Mouse (Mus musculus): ENCODE measurements at regions not wholly inside any gene's neighbourhood (a gene's known extent, or its start where the extent isn't known, plus 50 kb on each side); places are given as distances from the start of the nearest gene placed in this dataset.

GRCm38 (mm10) chr7:123068241-123068640 is 55.4 kb upstream of the Tnrc6a start:
- no peak overlapping the region for H3K9ac ChIP-seq (ENCODE audit: control insufficient read depth, low read depth, low read length, poor library complexity, severe bottlenecking)
- H3K79me2 ChIP-seq (ENCODE audit: control insufficient read depth, insufficient read depth, low read length, poor library complexity), result no peaks in the 10 kb centered on the region
- no peak overlapping the region for H3K4me3 ChIP-seq (ENCODE audit: control insufficient read depth in 1 of 2, insufficient read depth in 1 of 2, low read depth in 2 of 2, low read length in 2 of 2)
- H3K36me3 ChIP-seq (ENCODE audit: control insufficient read depth in 1 of 2, insufficient read depth in 2 of 2, low read length in 2 of 2), result no peaks in the 10 kb centered on the region
- TF ChIP-seq ZNF384 (IDR thresholded peaks at IDR 0.05; ENCODE audit: low read depth, low read length) (no peak), GATA1 (IDR thresholded peaks at IDR 0.05; ENCODE audit: low read depth, low read length) (0 out of 2 replicates have a peak, but pooled peaks have one; percentile 22)
- no peaks in the 10 kb centered on the region for H3K27me3 ChIP-seq (ENCODE audit: control insufficient read depth in 1 of 2, insufficient read depth in 2 of 2, low read length in 2 of 2)
- no peak overlapping the region for H3K27ac ChIP-seq (ENCODE audit: control insufficient read depth, low read depth, low read length)
- peak; percentile 21 for DNase-seq (ENCODE audit: low read depth, low spot score)
- H3K4me1 ChIP-seq (ENCODE audit: control insufficient read depth in 1 of 2, insufficient read depth in 2 of 2, low read length in 2 of 2), result peaks cover 0 to 8% of the 10 kb centered on the region in 2 experiments; a peak in 2 of 4 replicates
- no peaks in the 10 kb centered on the region for H3K9me3 ChIP-seq (replicated peaks; ENCODE audit: insufficient read depth, low read length)

GRCm38 (mm10) chr7:123068715-123069273 is 54.9 kb upstream of the Tnrc6a start:
- Histone ChIP-seq H3K79me2 (ENCODE audit: control insufficient read depth, insufficient read depth, low read length, poor library complexity) (no peaks in the 10 kb centered on the region), H3K36me3 (ENCODE audit: control insufficient read depth in 1 of 2, insufficient read depth in 2 of 2, low read length in 2 of 2) (no peaks in the 10 kb centered on the region), H3K27me3 (ENCODE audit: control insufficient read depth in 1 of 2, insufficient read depth in 2 of 2, low read length in 2 of 2) (no peaks in the 10 kb centered on the region), H3K4me1 (ENCODE audit: control insufficient read depth in 1 of 2, insufficient read depth in 2 of 2, low read length in 2 of 2) (peaks cover 0 to 8% of the 10 kb centered on the region in 2 experiments; a peak in 2 of 4 replicates), H3K9me3 (replicated peaks; ENCODE audit: insufficient read depth, low read length) (no peaks in the 10 kb centered on the region), H3K27ac (ENCODE audit: control insufficient read depth, low read depth, low read length) (no peak overlapping the region), H3K4me3 (ENCODE audit: control insufficient read depth in 1 of 2, insufficient read depth in 1 of 2, low read depth in 2 of 2, low read length in 2 of 2) (no peak overlapping the region), H3K9ac (ENCODE audit: control insufficient read depth, low read depth, low read length, poor library complexity, severe bottlenecking) (no peak overlapping the region)
- TF ChIP-seq EP300 (IDR thresholded peaks at IDR 0.05; ENCODE audit: low read depth in 1 of 2, low read length in 2 of 2) (no peak), JUND (IDR thresholded peaks at IDR 0.05; ENCODE audit: low read depth, low read length) (no peak), SIN3A (IDR thresholded peaks at IDR 0.05; ENCODE audit: low read length) (no peak), ZKSCAN1 (IDR thresholded peaks at IDR 0.05; ENCODE audit: low read depth, low read length) (no peak), E2F4 (IDR thresholded peaks at IDR 0.05; ENCODE audit: borderline replicate concordance, low read depth, low read length) (no peak), MYC (IDR thresholded peaks at IDR 0.05; ENCODE audit: low read depth, low read length) (no peak), SMC3 (IDR thresholded peaks at IDR 0.05; ENCODE audit: low read depth, low read length) (no peak), MAZ (IDR thresholded peaks at IDR 0.05; ENCODE audit: low read depth, low read length) (no peak), BHLHE40 (IDR thresholded peaks at IDR 0.05; ENCODE audit: borderline replicate concordance, low read depth, low read length) (no peak)
- peak; percentile 47 for DNase-seq (ENCODE audit: low read depth, low spot score)

GRCm38 (mm10) chr7:123069280-123069679 is 54.4 kb upstream of the Tnrc6a start:
- Histone ChIP-seq H3K4me3 (ENCODE audit: control insufficient read depth in 1 of 2, insufficient read depth in 1 of 2, low read depth in 2 of 2, low read length in 2 of 2) (no peak overlapping the region), H3K27ac (ENCODE audit: control insufficient read depth, low read depth, low read length) (no peak overlapping the region), H3K9ac (ENCODE audit: control insufficient read depth, low read depth, low read length, poor library complexity, severe bottlenecking) (no peak overlapping the region), H3K36me3 (ENCODE audit: control insufficient read depth in 1 of 2, insufficient read depth in 2 of 2, low read length in 2 of 2) (no peaks in the 10 kb centered on the region), H3K27me3 (ENCODE audit: control insufficient read depth in 1 of 2, insufficient read depth in 2 of 2, low read length in 2 of 2) (no peaks in the 10 kb centered on the region), H3K79me2 (ENCODE audit: control insufficient read depth, insufficient read depth, low read length, poor library complexity) (no peaks in the 10 kb centered on the region), H3K9me3 (replicated peaks; ENCODE audit: insufficient read depth, low read length) (no peaks in the 10 kb centered on the region), H3K4me1 (ENCODE audit: control insufficient read depth in 1 of 2, insufficient read depth in 2 of 2, low read length in 2 of 2) (peaks cover 0 to 8% of the 10 kb centered on the region in 2 experiments; a peak in 2 of 4 replicates)
- DNase-seq (ENCODE audit: low read depth, low spot score), result no peak
- no peak for TF ChIP-seq MAFK (IDR thresholded peaks at IDR 0.05; ENCODE audit: borderline replicate concordance, low read depth, low read length)
- no peak for TF ChIP-seq MYC (IDR thresholded peaks at IDR 0.05; ENCODE audit: low read depth, low read length)

Measured in MEL (cell line).